Mouse (Mus musculus): Measurements from ENCODE around the gene Il4i1. TPM values are rescaled to one million over a fixed set of nuclear protein-coding genes. Genes with fewer than 3 reads are reported as not detected.
A peak's percentile ranks its signal among the peaks of the same experiment; 100 is the strongest.

Gene Il4i1
- total and polyA plus RNA-seq, 2 experiments from 2014 or later = 1.1 TPM; not detected in 1

GRCm38 (mm10) chr7:44886964-44887363, 70.8 kb downstream of the Il4i1 start:
- WGBS = 88% methylated on average over 7 of the region's 7 CpGs
- H3K27ac ChIP-seq (ENCODE audit: low read depth) = peak overlapping the region; percentile 74
- no peak overlapping the region for H3K9ac ChIP-seq (replicated peaks; ENCODE audit: low read depth, low read length)
- DNase-seq (ENCODE audit: low spot score) (no peak), ATAC-seq (ENCODE audit: insufficient read depth, low read depth) (no peak)
- TF ChIP-seq CTCF (IDR thresholded peaks at IDR 0.05; ENCODE audit: low read depth) (no peak), EP300 (IDR thresholded peaks at IDR 0.05; ENCODE audit: low read depth) (no peak)
- H3K4me1 ChIP-seq (ENCODE audit: control insufficient read depth, insufficient read depth) = peaks cover 35% of the 10 kb centered on the region
- H3K36me3 ChIP-seq (replicated peaks; ENCODE audit: control insufficient read depth, insufficient read depth, low read length) = peaks cover 39% of the 10 kb centered on the region
- H3K4me3 ChIP-seq (ENCODE audit: low read depth, low read length) = no peak overlapping the region
- H3K4me2 ChIP-seq (ENCODE audit: low read depth, low read length) = no peak overlapping the region
- no peaks in the 10 kb centered on the region for H3K9me3 ChIP-seq (replicated peaks; ENCODE audit: control insufficient read depth, low read length)
- H3K27me3 ChIP-seq (ENCODE audit: control insufficient read depth, insufficient read depth, low read length) = no peaks in the 10 kb centered on the region

DNA sequence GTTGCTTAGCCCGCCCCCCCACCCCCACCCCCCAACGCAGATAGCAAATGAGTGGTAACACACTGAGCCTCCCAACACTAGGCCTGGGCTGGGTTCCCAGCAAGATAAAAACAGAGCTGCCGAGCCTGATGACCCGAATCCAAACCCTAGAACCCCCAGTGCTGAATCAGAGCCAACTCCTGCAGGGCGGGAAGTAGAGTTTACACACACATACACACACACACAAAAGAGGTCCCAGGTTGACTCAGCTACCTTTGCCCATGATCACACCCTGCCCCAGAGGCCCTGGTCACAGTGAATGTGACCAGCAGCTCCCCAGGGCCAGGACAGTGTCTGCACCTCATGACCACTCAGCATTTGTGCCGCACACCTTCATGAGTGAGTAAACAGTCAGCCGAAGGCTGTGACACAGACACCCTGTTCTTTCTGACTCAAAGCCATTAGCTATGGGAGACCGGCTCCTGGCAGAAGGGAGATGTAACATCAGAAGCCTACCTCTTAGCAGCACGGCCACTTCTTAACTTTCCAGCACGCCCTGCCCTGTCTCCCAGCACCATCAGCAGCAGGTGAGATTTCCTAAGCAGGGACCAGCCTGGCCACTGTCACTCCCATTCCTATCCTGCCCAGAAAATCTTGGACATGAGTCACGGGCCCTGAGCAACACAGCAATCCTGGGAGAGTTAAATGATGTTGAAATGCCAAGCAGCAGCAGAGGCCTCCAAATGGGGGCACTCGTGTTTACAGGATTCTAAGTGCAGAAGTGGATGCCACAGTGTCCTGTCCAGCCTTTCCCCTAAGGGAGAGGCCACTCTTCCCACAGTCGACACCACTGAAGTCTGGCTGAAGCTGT, 72.3 kb downstream of the Il4i1 start:
- TF ChIP-seq EP300 (IDR thresholded peaks at IDR 0.05; ENCODE audit: low read depth) = peak; percentile 38; the same call in 1 of the 2 replicates
- TF ChIP-seq CTCF (IDR thresholded peaks at IDR 0.05; ENCODE audit: low read depth) = no peak
- H3K4me1 ChIP-seq (ENCODE audit: control insufficient read depth, insufficient read depth) = peaks cover 40% of the 10 kb centered on the region
- peaks cover 23% of the 10 kb centered on the region for H3K36me3 ChIP-seq (replicated peaks; ENCODE audit: control insufficient read depth, insufficient read depth, low read length)
- peak overlapping the region; percentile 74 for H3K27ac ChIP-seq (ENCODE audit: low read depth)
- 37% methylated on average over 13 of the region's 13 CpGs for WGBS
- H3K4me2 ChIP-seq (ENCODE audit: low read depth, low read length) = no peak overlapping the region
- ATAC-seq (ENCODE audit: insufficient read depth, low read depth) = peak; percentile 50
- H3K9ac ChIP-seq (replicated peaks; ENCODE audit: low read depth, low read length) = no peak overlapping the region
- H3K27me3 ChIP-seq (ENCODE audit: control insufficient read depth, insufficient read depth, low read length) = no peaks in the 10 kb centered on the region
- H3K4me3 ChIP-seq (ENCODE audit: low read depth, low read length) = no peak overlapping the region
- H3K9me3 ChIP-seq (replicated peaks; ENCODE audit: control insufficient read depth, low read length) = no peaks in the 10 kb centered on the region
- peak; percentile 52 for DNase-seq (ENCODE audit: low spot score)

GRCm38 (mm10) chr7:44890180-44890579, 74.0 kb downstream of the Il4i1 start:
- 85% methylated on average over 6 of the region's 7 CpGs for WGBS
- Histone ChIP-seq H3K27ac (ENCODE audit: low read depth) (no peak overlapping the region), H3K36me3 (replicated peaks; ENCODE audit: control insufficient read depth, insufficient read depth, low read length) (peaks cover 10% of the 10 kb centered on the region; the same call in 1 of the 2 replicates), H3K9me3 (replicated peaks; ENCODE audit: control insufficient read depth, low read length) (no peaks in the 10 kb centered on the region), H3K4me2 (ENCODE audit: low read depth, low read length) (no peak overlapping the region), H3K27me3 (ENCODE audit: control insufficient read depth, insufficient read depth, low read length) (no peaks in the 10 kb centered on the region), H3K9ac (replicated peaks; ENCODE audit: low read depth, low read length) (no peak overlapping the region), H3K4me3 (ENCODE audit: low read depth, low read length) (no peak overlapping the region), H3K4me1 (ENCODE audit: control insufficient read depth, insufficient read depth) (peaks cover 44% of the 10 kb centered on the region)
- no peak for ATAC-seq (ENCODE audit: insufficient read depth, low read depth)
- no peak for TF ChIP-seq EP300 (IDR thresholded peaks at IDR 0.05; ENCODE audit: low read depth)
- no peak for TF ChIP-seq CTCF (IDR thresholded peaks at IDR 0.05; ENCODE audit: low read depth)
- no peak for DNase-seq (ENCODE audit: low spot score)

MicroRNAs within 50 kb of the gene (microRNA counts, 519-probe panel; counts per million panel counts)
- microRNA mmu-miR-707 = not detected

Small RNAs within 50 kb of the gene (microRNA-seq; reads per million reads assigned to microRNA genes)
- not detected for gene Mir707

Other genes starting within 250 kb of the Il4i1 start
- gene Napsa, start 244.0 kb upstream of the Il4i1 start, total RNA-seq (2014; rRNA removed; ENCODE audit: low replicate concordance) = 1.2 TPM in 1 of 2 replicates, not detected in the other
- 0.65 and 0.81 TPM in 2 replicates for gene Napsa, start 244.0 kb upstream of the Il4i1 start, polyA plus RNA-seq (2015; fragmentation: Nextera tagmentation; extraction: Ambion mirVana)
- not detected in 2 replicates for gene Kcnc3, start 225.7 kb upstream of the Il4i1 start, total RNA-seq (2014; rRNA removed; ENCODE audit: low replicate concordance)
- not detected in 2 replicates for gene Kcnc3, start 225.7 kb upstream of the Il4i1 start, polyA plus RNA-seq (2015; fragmentation: Nextera tagmentation; extraction: Ambion mirVana)
- gene Myh14, start 145.5 kb upstream of the Il4i1 start, total RNA-seq (2014; rRNA removed; ENCODE audit: low replicate concordance) = 2.9 TPM in 2 replicates
- 0.89 and 1.4 TPM in 2 replicates for gene Myh14, start 145.5 kb upstream of the Il4i1 start, polyA plus RNA-seq (2015; fragmentation: Nextera tagmentation; extraction: Ambion mirVana)
- not detected in 2 replicates for gene Izumo2, start 107.6 kb upstream of the Il4i1 start, total RNA-seq (2014; rRNA removed; ENCODE audit: low replicate concordance)
- gene Izumo2, start 107.6 kb upstream of the Il4i1 start, polyA plus RNA-seq (2015; fragmentation: Nextera tagmentation; extraction: Ambion mirVana) = not detected in 2 replicates
- gene Vrk3, start 68.0 kb upstream of the Il4i1 start, total RNA-seq (2014; rRNA removed; ENCODE audit: low replicate concordance) = 25.7 and 31.7 TPM in 2 replicates
- gene Vrk3, start 68.0 kb upstream of the Il4i1 start, polyA plus RNA-seq (2015; fragmentation: Nextera tagmentation; extraction: Ambion mirVana) = 28.7 and 32.9 TPM in 2 replicates
- 0.46 TPM in 1 of 2 replicates, not detected in the other for gene Zfp473, start 65.3 kb upstream of the Il4i1 start, total RNA-seq (2014; rRNA removed; ENCODE audit: low replicate concordance)
- gene Zfp473, start 65.3 kb upstream of the Il4i1 start, polyA plus RNA-seq (2015; fragmentation: Nextera tagmentation; extraction: Ambion mirVana) = 0.15 TPM in 2 replicates
- 75.3 and 78.0 TPM in 2 replicates for gene Nup62, start 299 bp upstream of the Il4i1 start, total RNA-seq (2014; rRNA removed; ENCODE audit: low replicate concordance)
- 37.6 and 40.9 TPM in 2 replicates for gene Nup62, start 299 bp upstream of the Il4i1 start, polyA plus RNA-seq (2015; fragmentation: Nextera tagmentation; extraction: Ambion mirVana)
- 5.6 and 16.0 TPM in 2 replicates for gene Atf5, start 271 bp downstream of the Il4i1 start, total RNA-seq (2014; rRNA removed; ENCODE audit: low replicate concordance)
- 3.0 and 3.5 TPM in 2 replicates for gene Atf5, start 271 bp downstream of the Il4i1 start, polyA plus RNA-seq (2015; fragmentation: Nextera tagmentation; extraction: Ambion mirVana)
- 81.8 and 137 TPM in 2 replicates for gene Akt1s1, start 32.6 kb downstream of the Il4i1 start, total RNA-seq (2014; rRNA removed; ENCODE audit: low replicate concordance)
- gene Akt1s1, start 32.6 kb downstream of the Il4i1 start, polyA plus RNA-seq (2015; fragmentation: Nextera tagmentation; extraction: Ambion mirVana) = 91.3 and 91.8 TPM in 2 replicates
- gene Tbc1d17, start 32.7 kb downstream of the Il4i1 start, total RNA-seq (2014; rRNA removed; ENCODE audit: low replicate concordance) = 43.5 and 101 TPM in 2 replicates
- gene Tbc1d17, start 32.7 kb downstream of the Il4i1 start, polyA plus RNA-seq (2015; fragmentation: Nextera tagmentation; extraction: Ambion mirVana) = 51.7 and 57.5 TPM in 2 replicates
- 43.6 and 45.9 TPM in 2 replicates for gene Pnkp, start 40.8 kb downstream of the Il4i1 start, total RNA-seq (2014; rRNA removed; ENCODE audit: low replicate concordance)
- 24.5 and 27.2 TPM in 2 replicates for gene Pnkp, start 40.8 kb downstream of the Il4i1 start, polyA plus RNA-seq (2015; fragmentation: Nextera tagmentation; extraction: Ambion mirVana)
- 335 and 364 TPM in 2 replicates for gene Ptov1, start 53.4 kb downstream of the Il4i1 start, total RNA-seq (2014; rRNA removed; ENCODE audit: low replicate concordance)
- gene Ptov1, start 53.4 kb downstream of the Il4i1 start, polyA plus RNA-seq (2015; fragmentation: Nextera tagmentation; extraction: Ambion mirVana) = 246 and 248 TPM in 2 replicates
- gene Med25, start 76.3 kb downstream of the Il4i1 start, total RNA-seq (2014; rRNA removed; ENCODE audit: low replicate concordance) = 112 and 136 TPM in 2 replicates
- 69.0 and 73.3 TPM in 2 replicates for gene Med25, start 76.3 kb downstream of the Il4i1 start, polyA plus RNA-seq (2015; fragmentation: Nextera tagmentation; extraction: Ambion mirVana)
- gene Fuz, start 79.7 kb downstream of the Il4i1 start, total RNA-seq (2014; rRNA removed; ENCODE audit: low replicate concordance) = 25.0 and 50.8 TPM in 2 replicates
- 10.0 and 12.0 TPM in 2 replicates for gene Fuz, start 79.7 kb downstream of the Il4i1 start, polyA plus RNA-seq (2015; fragmentation: Nextera tagmentation; extraction: Ambion mirVana)
- gene Ap2a1, start 113.1 kb downstream of the Il4i1 start, total RNA-seq (2014; rRNA removed; ENCODE audit: low replicate concordance) = 63.1 and 99.0 TPM in 2 replicates
- gene Ap2a1, start 113.1 kb downstream of the Il4i1 start, polyA plus RNA-seq (2015; fragmentation: Nextera tagmentation; extraction: Ambion mirVana) = 36.2 and 37.1 TPM in 2 replicates
- not detected in 2 replicates for gene Tsks, start 126.8 kb downstream of the Il4i1 start, total RNA-seq (2014; rRNA removed; ENCODE audit: low replicate concordance)
- gene Tsks, start 126.8 kb downstream of the Il4i1 start, polyA plus RNA-seq (2015; fragmentation: Nextera tagmentation; extraction: Ambion mirVana) = 0.16 and 0.27 TPM in 2 replicates
- 7.5 and 12.7 TPM in 2 replicates for gene Cpt1c, start 158.5 kb downstream of the Il4i1 start, total RNA-seq (2014; rRNA removed; ENCODE audit: low replicate concordance)
- 3.4 and 3.9 TPM in 2 replicates for gene Cpt1c, start 158.5 kb downstream of the Il4i1 start, polyA plus RNA-seq (2015; fragmentation: Nextera tagmentation; extraction: Ambion mirVana)
- gene Prmt1, start 170.2 kb downstream of the Il4i1 start, total RNA-seq (2014; rRNA removed; ENCODE audit: low replicate concordance) = 152 and 173 TPM in 2 replicates
- 271 and 300 TPM in 2 replicates for gene Prmt1, start 170.2 kb downstream of the Il4i1 start, polyA plus RNA-seq (2015; fragmentation: Nextera tagmentation; extraction: Ambion mirVana)
- gene Irf3, start 181.3 kb downstream of the Il4i1 start, total RNA-seq (2014; rRNA removed; ENCODE audit: low replicate concordance) = 31.7 and 61.1 TPM in 2 replicates
- gene Irf3, start 181.3 kb downstream of the Il4i1 start, polyA plus RNA-seq (2015; fragmentation: Nextera tagmentation; extraction: Ambion mirVana) = 44.8 and 51.7 TPM in 2 replicates
- gene Bcl2l12, start 182.3 kb downstream of the Il4i1 start, total RNA-seq (2014; rRNA removed; ENCODE audit: low replicate concordance) = 20.3 and 22.0 TPM in 2 replicates
- gene Bcl2l12, start 182.3 kb downstream of the Il4i1 start, polyA plus RNA-seq (2015; fragmentation: Nextera tagmentation; extraction: Ambion mirVana) = 25.5 and 27.5 TPM in 2 replicates
- gene Scaf1, start 200.0 kb downstream of the Il4i1 start, total RNA-seq (2014; rRNA removed; ENCODE audit: low replicate concordance) = 37.8 and 38.9 TPM in 2 replicates
- 15.9 and 17.9 TPM in 2 replicates for gene Scaf1, start 200.0 kb downstream of the Il4i1 start, polyA plus RNA-seq (2015; fragmentation: Nextera tagmentation; extraction: Ambion mirVana)
- gene Rras, start 201.6 kb downstream of the Il4i1 start, total RNA-seq (2014; rRNA removed; ENCODE audit: low replicate concordance) = 38.4 and 62.0 TPM in 2 replicates
- 85.7 and 90.0 TPM in 2 replicates for gene Rras, start 201.6 kb downstream of the Il4i1 start, polyA plus RNA-seq (2015; fragmentation: Nextera tagmentation; extraction: Ambion mirVana)
- 5.4 and 12.5 TPM in 2 replicates for gene Prr12, start 236.5 kb downstream of the Il4i1 start, total RNA-seq (2014; rRNA removed; ENCODE audit: low replicate concordance)
- 3.8 TPM in 2 replicates for gene Prr12, start 236.5 kb downstream of the Il4i1 start, polyA plus RNA-seq (2015; fragmentation: Nextera tagmentation; extraction: Ambion mirVana)
- 21.5 and 73.9 TPM in 2 replicates for gene Nosip, start 246.0 kb downstream of the Il4i1 start, total RNA-seq (2014; rRNA removed; ENCODE audit: low replicate concordance)
- 38.2 and 43.7 TPM in 2 replicates for gene Nosip, start 246.0 kb downstream of the Il4i1 start, polyA plus RNA-seq (2015; fragmentation: Nextera tagmentation; extraction: Ambion mirVana)
- gene Prrg2, start 246.3 kb downstream of the Il4i1 start, total RNA-seq (2014; rRNA removed; ENCODE audit: low replicate concordance) = 8.3 and 22.0 TPM in 2 replicates
- 12.4 and 13.3 TPM in 2 replicates for gene Prrg2, start 246.3 kb downstream of the Il4i1 start, polyA plus RNA-seq (2015; fragmentation: Nextera tagmentation; extraction: Ambion mirVana)